Mouse (Mus musculus): ENCODE data around the gene Gpx6.

Gene Gpx6

DNA sequence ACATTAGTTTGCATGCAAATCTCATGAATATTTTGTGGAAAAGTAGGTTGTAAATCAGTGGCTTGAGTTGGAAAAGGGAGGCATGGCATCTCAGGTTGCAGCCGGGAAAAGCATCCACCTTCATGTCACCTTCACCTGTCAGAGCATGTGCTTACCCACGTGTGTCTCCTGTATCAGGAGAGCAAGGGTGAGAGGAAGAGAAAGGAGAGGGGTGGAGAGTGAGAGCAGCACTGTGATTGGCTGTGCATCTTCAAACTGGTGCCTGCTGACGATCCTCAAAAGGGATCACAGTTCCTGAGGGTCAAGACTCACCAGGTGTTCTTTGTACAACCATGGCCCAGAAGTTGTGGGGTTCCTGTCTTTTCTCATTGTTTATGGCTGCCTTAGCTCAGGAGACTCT lies at the start of gene Gpx6:
TSS of gene Gpx6 (plus strand) at position 200 of the 400 bp plus-strand sequence.
- DNase-seq: no peak

DNA sequence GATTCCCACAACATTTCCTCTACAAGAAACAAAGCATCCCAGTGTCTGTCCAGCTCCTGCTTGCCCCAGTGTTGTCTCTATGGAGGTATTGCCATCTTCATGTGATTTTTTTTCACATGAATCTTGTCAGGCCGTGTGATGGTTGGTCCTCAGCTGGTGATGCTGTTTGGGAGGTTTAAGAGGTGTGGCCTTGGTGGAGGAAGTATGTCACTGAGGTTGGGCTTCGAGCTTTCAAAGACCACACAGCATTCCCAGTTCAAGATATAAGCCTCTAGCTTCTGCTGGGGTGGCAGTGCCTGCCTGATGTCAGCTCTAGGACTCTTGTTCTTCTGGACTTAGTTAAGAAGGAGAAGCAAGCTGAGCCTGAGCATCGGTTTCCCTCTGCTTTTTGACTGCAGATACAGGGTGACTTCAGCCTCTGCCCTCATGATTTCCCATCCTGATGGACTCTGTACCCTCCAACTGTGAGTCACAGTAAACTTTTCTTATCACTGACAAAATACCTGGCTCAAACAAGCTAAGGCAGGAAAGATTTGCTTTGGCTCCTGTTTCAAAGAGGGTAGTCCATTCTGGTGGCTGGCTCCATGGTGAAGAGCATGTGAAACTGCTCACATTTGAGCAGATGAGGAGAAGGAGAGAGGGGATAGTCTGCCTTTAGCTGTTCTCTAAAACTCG lies 49.0 kb upstream of the Gpx6 start:
- no peak for DNase-seq

DNA sequence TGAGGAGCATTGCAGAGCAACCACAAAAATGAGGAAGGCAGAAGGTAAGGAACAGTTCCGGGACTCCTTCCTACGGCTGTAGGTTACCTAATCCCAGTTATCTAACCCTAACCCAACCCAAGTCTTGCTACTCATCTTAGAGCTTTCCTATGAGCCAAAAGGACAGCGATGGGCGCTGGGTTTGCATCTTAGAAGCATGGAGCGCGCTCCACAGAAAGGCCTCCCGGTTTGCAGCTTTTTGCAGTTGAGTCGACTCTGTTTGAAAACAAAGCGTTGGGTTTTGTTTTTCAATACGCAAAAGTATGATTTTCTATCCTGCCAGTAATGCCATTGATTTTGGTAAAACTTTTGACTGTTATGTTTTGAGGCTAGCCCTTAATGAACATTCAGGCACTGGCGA lies 48.0 kb upstream of the Gpx6 start:
- DNase-seq: no peak

GRCm38 (mm10) chr13:21264366-21264765 lies 47.6 kb upstream of the Gpx6 start:
- no peak for DNase-seq

DNA sequence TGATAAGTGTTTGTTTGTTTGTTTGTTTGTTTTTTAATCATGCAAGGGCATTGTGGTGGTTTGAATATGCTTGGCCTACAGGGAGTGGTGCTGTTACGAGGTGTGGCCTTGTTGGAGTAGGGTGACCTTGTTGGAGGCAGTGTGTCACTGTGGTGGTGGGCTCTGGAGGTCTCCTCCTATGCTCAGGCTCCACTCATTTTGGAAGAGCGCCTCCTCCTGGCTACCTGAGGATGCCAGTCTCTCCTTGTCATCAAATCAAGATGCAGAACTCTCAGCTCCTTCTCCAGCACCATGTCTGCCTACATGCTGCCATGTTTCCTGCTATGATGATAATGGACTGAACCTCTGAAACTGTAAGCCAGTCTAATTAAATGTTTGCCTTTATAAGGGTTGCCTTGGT lies 46.2 kb upstream of the Gpx6 start:
- DNase-seq: no peak

GRCm38 (mm10) chr13:21267541-21267940 lies 44.4 kb upstream of the Gpx6 start:
- no peak for DNase-seq

- DNase-seq: no peak
Measured at GRCm38 (mm10) chr13:21268262-21268661, 43.7 kb upstream of the Gpx6 start.

DNA sequence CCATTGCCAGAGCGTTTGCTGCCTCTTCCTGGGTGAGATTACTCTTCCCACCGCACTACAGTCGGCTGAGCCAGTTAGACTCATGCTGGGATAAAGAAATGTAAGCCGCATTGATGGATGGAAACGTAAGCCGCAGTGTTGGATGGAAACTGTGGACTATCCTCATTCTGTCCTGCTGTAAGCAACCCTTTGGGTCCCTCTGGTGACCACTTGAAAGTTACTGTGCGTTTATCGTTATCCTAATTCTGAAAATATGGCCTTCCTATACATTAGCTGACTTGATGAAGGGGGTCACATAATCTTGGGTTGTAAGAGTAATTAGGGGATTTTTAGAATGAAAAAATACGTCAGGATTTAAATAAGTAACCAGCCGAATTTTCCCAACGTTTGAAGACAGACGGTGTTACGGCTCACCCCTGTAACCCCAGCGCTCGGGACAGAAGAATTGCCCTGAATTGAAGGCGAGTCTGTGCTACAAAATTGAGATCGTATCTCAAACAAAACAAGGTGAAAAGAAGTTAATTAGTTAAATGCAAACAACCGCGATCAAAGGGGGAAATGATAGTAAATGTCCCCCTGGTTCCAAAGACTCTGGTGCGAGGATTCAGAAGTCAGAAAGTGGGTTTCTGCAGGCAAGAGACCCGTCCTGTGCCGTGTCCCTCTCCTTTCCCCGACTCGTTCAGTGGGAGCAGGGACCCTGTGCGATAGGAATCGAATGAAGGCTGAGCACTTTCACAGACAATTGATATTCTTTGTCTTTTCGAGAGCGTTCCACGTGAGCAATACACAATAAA lies 36.7 kb upstream of the Gpx6 start:
- no peak for DNase-seq

GRCm38 (mm10) chr13:21275815-21276550 lies 35.9 kb upstream of the Gpx6 start:
- DNase-seq: peak in 1 of 2 experiments; percentile 49

- no peak for DNase-seq
Measured at GRCm38 (mm10) chr13:21276551-21276950, 35.4 kb upstream of the Gpx6 start.

DNA sequence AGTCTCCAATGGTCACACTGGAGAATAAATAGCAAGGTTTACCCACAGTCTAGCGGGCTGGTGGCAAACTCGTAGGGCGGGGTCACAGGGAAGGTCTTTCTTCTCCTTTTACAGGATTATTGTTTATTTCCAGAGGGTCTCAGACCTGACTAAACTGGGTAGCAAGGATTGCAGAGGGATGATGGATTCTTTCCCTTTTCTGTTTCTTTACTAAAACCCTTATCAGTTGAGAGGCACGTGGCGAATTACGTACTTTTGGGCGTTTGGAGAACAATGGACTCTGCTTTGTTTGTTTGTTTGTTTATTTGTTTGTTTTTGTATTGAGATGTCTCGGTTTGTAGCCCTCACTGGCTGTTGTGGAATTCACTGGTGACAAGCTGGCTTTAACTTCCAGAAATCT lies 32.8 kb upstream of the Gpx6 start:
- DNase-seq: no peak

- peak in 1 of 2 experiments; percentile 83 for DNase-seq
Measured at GRCm38 (mm10) chr13:21279559-21279958, 32.4 kb upstream of the Gpx6 start.

GRCm38 (mm10) chr13:21292631-21293030 lies 19.3 kb upstream of the Gpx6 start, which contains the start of gene Gpx5:
Gene Gpx5 (minus strand): TSS chr13:21292731.
- no peak for DNase-seq

DNA sequence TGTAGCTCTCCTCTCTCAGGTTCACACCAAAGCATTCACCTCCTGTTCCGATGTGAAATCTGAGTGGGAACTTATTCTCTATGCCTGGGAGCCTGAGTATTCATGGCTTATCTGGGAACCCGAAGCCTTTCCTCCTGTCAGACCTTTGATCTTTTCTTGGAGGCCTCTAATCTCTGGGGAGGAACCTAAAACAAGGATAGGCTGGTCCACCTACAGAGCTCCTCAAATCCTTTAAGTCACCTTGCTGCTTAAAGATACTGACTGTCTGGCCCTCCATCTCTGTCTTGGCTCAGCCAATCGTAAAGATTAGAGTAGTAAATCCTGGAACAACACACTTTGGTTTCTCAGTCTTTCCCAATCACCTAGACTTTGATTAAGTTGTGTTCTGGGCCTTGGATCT lies 13.4 kb upstream of the Gpx6 start:
- no peak for DNase-seq

GRCm38 (mm10) chr13:21304483-21305066 lies 7.3 kb upstream of the Gpx6 start:
- no peak for DNase-seq

- no peak for DNase-seq
Measured at GRCm38 (mm10) chr13:21309788-21310187, 2.1 kb upstream of the Gpx6 start.

DNA sequence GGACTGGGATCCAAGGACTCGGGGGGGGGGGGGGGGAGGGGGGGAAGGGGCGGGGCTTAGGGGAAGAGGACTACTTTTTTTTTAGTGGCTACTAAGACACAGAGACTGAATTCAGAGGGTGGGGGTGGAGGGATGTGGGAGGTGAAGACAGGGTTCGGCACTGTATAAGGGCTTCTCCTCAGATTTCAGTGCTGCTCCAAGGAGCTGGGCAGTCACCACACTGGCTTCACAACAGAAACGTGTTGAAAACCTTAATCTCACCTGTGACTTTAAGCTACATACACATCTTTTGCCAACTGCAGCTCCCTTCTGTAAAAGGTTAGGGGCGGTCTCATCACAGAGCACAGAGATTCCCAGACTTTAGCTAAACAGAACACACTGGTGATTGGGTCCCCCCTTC lies 929 bp downstream of the Gpx6 start:
- DNase-seq: no peak

DNA sequence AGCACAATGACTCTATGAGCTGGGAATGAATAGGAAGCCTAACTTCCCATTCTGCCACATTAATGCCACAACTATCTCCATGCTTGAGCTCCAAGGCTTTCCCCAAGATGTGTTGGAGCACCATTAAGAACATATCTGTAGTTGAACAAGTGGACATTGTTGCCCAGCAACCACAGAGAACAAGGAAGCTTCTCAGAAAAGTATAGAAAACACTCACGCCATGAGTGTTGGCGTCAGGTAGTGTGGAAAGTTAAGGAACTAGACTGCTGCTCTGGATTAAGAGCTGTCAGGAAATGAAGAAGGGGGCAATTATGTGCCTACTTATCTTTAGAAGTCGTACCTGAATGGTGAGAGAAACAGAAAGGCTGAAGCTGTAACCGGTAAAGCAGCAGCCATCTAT lies 2.0 kb downstream of the Gpx6 start:
- no peak for DNase-seq

DNA sequence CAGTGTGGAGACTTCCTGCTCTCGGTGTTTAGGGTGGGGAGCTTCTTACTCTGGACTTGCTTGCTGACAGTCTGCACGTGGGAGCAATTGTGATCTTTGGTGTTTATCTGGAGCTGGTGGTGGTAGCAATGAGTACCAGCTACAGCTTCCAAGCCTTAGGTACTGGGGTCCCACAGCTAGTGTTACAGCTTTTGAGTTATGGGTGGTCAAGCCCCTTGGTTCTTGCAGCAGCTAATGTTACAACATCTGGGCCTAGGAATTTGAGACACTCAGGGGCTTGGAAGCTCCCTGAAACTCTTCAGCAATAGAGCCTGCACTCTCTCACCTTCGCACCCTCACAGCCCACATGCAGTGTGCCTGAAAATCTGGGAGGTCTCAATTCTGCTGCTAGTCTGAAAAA lies 8.3 kb downstream of the Gpx6 start:
- DNase-seq: no peak

DNA sequence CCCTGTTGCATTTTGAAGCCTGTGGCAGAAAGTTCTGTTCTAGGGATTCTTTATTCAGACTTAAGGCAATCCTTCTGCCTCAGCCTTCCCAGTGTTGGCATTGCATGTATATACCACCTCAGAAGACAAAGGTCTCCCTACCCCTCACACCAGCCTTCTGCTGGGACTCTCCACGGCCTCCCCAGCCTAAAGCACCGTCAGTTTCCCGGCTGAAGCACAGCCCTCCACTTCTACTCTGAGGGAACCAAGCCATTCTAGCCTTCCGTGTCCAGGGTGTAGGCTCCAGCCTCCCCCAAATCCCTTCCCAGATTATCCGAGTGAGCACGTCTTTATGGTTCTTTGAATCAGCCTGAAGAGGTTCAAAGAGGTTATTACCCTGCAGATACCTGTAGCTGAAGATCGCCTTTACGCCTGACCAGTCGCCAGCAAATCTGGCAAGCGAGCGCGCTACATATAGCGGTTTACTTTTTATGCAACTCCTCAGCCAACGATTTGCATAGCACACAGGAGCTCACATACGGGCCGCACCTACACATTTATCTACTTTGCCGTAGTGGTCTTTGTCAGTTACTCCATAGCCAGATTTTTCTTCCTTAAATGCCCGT lies 10.1 kb downstream of the Gpx6 start:
- DNase-seq: no peak

- no peak for DNase-seq
Measured at GRCm38 (mm10) chr13:21322509-21323375, 10.8 kb downstream of the Gpx6 start.

DNA sequence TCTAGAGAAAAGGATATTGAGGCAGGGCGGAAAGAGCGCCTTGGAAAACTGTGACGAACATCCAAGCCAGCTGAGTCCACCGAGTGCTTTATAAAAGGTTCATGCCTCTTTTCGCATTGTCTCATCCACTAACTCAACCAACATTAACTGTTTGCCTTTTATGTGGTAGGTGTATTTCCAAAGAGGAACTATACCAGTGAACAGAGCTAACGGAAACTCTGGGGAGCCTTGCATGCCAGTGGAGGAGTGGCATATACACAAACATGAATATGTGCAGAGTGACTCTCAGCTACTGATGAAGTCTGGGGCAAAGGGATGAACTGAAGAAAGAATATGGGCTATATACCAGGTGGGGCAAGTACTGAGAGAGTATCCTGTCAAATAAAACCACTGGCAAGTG lies 11.5 kb downstream of the Gpx6 start:
- DNase-seq: no peak
